Mouse (Mus musculus): ENCODE data around the gene Sik3.

The Sik3 gene

DNA sequence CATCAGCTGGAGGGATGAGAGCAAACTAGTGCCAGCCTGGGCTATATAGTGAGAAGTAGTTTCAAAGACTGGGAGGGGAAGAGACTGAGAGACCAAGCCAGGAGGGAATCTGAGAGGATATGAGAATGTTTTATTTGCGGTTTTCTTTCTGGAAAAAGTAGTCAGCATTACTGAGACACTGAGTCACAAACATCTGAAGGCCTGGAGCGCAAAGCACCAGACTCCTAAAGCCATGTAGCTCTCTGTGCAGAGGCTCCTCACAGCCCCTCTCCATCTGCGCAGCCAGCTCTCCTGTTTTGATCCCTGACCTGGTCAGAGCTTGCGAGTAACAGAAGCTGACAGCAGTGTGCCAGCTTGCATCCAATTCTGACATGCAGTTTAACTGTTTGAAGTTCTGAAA lies 175.8 kb downstream of the Sik3 start:
- DNase-seq (ENCODE audit: low spot score in 2 of 2): no peak

DNA sequence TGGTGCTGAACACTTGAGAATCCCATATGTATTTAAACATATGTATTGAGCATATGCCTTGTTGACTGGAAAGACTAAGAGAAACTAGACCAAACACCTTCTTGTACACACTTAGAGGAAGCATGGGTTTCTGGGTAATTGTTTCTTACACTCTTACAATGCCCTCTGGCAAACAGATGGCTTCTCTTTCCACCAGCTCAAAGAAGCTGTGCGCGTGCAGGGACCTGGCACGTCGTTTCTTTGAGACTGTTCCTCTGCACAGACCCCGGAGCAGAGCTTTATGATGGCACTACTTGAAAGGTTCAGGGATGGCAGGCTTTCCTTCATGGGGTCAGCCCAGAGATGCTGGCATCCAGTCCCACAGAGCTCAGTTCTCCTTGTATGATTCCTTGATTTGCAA lies 176.3 kb downstream of the Sik3 start:
- DNase-seq (ENCODE audit: low spot score in 2 of 2): no peak

DNA sequence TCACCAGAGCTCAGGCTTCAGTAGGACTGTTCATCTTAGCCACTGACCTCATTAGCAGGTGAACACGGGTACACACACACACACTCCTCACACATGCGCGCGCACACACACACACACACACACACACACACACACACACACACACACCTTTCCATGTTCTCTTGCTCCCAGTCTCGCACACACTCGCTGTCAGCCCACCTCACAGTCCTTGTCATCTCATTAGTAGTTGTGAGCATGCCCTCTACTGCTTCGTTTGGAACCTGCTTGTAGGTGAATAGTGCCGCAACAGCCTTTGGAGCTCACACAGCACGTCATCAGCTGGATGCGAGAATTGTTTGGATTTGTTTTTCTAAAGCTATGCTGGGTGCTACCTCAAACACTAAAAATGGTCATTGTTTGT lies 176.8 kb downstream of the Sik3 start:
- no peak for DNase-seq (ENCODE audit: low spot score in 2 of 2)

GRCm38 (mm10) chr9:46191234-46191633 lies 178.6 kb downstream of the Sik3 start:
- DNase-seq (ENCODE audit: low spot score in 2 of 2): no peak

- DNase-seq (ENCODE audit: low spot score in 2 of 2): peak in 1 of 2 experiments; percentile 42
Observed at GRCm38 (mm10) chr9:46191644-46192043, 179.0 kb downstream of the Sik3 start.

- no peak for DNase-seq (ENCODE audit: low spot score in 2 of 2)
Observed at GRCm38 (mm10) chr9:46192642-46193041, 180.0 kb downstream of the Sik3 start.

DNA sequence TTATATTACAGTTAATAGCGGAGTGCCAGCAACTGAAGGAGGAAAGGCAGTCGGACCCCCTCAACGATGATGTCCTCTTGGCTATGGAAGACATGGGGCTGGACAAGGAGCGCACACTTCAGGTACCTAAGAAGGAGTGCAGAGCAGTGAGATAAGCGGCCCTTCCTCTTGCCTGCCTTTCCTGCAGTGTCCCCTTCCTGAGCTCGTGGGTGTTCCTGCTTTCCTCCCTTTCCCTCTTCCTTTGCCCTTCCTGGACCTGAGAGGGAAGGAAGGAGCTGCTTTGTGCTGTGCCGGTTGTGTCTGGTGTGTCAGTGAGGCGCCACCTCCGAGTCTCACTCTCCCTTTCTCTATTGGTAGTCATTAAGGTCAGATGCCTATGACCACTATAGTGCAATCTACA lies 182.2 kb downstream of the Sik3 start:
- DNase-seq (ENCODE audit: low spot score in 2 of 2): no peak

DNA sequence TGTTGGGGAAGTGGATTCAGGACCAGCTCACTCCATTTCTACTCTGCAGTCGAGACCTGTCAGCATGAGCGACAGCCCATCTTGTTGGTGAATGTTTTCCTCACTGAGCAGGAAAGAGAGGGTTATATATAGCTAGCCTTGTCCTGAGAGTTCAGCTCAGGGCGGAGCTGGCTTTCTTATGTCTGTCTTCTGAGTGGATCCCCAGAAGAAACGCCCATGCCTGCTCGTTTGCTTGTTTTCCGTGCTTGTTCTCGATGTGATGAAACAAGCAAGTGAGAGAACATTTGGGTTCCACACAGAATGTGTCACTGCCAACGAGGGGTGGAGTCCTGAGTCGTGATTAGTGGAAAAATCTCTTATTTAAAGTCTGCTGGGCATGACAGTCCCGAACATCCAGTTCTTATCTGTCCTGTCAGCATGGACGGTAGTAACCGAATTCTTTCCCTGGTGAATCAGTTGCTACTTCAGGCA lies 184.1 kb downstream of the Sik3 start:
- no peak for DNase-seq (ENCODE audit: low spot score in 2 of 2)

DNA sequence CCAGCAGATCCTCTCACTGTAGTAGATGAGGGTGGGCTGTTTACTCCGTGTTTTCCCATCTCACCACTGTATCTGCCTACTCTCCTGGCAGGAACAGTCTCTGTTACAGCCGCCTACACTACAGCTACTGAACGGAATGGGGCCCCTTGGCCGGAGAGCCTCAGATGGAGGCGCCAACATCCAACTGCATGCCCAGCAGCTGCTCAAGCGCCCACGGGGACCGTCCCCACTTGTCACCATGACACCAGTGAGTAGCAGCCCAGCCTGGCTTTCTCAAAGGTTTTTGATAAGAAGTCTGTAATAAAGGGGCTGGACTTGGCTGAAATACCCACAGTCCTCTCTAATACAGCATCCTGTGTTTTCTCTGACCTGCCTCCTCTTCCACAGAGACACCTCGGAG lies 185.8 kb downstream of the Sik3 start:
- no peak for DNase-seq (ENCODE audit: low spot score in 2 of 2)

- DNase-seq (ENCODE audit: low spot score in 2 of 2): no peak
Observed at GRCm38 (mm10) chr9:46198936-46199335, 186.3 kb downstream of the Sik3 start.

- no peak for DNase-seq (ENCODE audit: low spot score in 2 of 2)
Observed at GRCm38 (mm10) chr9:46199609-46200008, 187.0 kb downstream of the Sik3 start.

DNA sequence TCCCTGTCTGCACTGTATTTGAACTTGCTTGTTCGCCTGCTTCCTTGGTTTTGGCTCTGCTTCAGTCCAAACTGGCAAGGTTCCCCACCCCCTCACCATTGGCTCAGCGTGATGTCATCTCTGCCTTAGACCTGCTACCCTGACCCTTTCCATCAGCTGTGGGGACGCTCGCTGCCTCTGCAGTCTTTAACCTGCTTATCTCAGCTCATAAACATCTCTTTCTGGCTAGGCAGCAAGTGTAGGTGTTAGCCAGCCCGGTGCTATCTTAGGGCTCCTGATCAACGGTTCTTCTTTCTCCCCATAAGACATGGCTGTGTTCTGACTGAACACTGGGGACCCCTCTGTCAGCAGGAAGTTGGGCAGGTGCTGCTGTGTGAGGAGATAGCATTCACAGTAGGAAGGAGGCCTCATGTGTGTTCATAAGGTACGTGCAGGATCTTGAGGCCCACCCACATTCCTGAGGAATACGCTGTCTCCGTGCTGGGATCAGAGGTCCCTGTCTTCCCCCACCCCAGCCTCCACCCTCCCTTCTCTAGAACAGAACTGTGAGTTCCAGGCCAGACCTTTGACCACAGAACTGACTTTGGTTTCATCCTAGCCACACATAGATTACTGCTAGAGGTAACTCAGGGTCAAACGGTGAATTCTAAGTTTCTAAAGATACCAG lies 194.3 kb downstream of the Sik3 start:
- DNase-seq (ENCODE audit: low spot score in 2 of 2): no peak

DNA sequence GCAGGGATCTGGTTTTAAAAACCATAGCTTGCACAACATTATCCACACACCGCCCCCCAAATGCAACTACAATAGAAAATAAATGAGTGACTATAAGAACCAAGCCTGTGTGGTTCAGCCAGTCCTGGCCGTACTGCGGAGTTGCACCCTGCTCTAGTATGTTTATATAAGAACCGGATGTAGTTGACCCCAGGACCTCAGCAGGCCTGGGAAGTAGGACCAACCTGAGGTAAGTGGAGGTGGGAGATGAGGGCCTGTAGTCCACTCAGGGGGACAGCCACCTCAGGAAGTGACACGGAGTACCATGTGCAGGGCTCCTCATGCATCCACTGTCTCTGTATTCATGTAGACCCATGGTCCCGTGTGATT lies 194.9 kb downstream of the Sik3 start:
- DNase-seq (ENCODE audit: low spot score in 2 of 2): no peak

DNA sequence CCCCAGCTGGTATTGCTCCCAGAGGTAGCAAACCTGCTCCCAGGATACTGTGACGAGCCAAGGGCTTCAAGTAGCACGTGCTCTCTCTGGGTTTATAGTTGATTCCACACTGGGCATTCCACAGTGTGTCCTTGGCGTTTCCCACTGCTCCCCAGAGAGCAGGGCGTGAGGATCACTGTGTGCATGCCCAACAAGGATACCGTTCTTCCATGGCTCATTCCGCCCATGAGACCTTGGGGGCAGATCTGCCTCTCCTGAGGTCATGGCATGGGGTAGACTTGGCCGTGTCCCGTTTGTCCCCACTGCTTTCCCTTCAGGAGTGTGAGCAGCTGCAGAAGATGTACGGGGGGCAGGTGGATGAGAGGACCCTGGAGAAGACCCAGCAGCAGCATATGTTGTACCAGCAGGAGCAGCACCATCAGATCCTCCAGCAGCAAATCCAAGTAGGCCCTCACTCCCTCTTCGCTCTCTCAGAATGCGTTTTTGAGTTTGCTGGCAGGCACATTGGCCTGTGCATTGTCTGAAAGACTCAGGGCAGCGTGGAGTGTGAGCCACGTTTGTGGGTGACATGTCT lies 195.9 kb downstream of the Sik3 start:
- DNase-seq (ENCODE audit: low spot score in 2 of 2): no peak

DNA sequence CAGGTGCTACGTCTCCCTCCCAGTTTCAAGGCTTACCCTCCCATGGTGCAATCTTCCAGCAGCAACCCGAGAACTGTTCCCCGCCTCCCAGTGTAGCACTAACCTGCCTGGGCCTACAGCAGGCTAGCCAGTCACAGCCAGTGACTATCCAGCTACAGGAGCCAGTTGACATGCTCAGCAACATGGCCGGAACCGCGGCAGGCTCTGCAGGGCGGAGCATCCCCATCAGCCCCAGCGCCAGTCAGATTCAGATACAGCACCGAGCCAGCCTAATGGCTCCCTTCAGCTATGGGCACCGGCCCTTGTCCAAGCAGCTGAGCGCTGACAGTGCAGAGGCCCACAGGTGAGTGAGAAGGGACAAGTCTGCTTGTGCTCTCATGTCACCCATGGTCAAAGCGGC lies 197.9 kb downstream of the Sik3 start:
- no peak for DNase-seq (ENCODE audit: low spot score in 2 of 2)

DNA sequence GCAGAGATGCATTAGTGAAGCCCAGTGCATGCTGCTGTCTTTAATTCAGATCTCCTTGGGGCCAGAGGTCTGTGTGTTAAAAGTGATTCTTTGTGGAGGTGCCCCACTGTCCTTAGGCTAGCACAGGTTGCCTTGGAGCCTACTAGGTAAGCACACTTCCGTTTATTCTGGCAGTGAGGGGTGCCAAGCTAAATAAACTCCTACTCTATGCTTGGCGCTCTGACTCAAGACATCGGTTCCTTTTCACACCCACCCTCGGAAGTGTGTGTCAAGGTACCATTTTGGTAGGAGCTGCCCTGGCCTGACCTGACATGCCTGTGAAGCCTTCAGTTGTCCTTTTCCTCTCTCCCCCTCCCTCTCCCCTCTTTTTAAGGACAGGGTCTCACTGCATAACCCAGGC lies 201.7 kb downstream of the Sik3 start:
- no peak for DNase-seq (ENCODE audit: low spot score in 2 of 2)

DNA sequence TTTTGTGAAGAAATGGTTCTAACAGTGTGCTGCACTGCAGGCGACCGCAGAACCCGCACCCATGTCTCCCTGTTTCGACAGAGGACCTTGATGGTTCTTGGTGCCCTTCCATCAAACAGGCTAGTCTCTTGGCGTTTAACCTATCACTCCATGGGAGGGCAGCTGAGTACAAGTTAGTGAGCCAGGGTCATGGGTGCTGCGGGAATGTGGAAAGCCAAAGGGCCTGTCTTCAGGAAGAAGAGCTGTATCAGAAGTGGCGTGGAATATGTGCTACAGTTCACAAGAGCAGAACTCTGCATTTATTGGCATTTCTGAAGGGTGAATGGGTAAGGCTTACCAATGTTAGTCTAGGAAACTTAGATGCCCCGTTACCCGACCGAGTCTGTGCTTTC lies 202.3 kb downstream of the Sik3 start:
- no peak for DNase-seq (ENCODE audit: low spot score in 2 of 2)

GRCm38 (mm10) chr9:46215338-46216322 lies 203.0 kb downstream of the Sik3 start:
- no peak for DNase-seq (ENCODE audit: low spot score in 2 of 2)

GRCm38 (mm10) chr9:46216744-46217470 lies 204.3 kb downstream of the Sik3 start:
- DNase-seq (ENCODE audit: low spot score in 2 of 2): no peak

DNA sequence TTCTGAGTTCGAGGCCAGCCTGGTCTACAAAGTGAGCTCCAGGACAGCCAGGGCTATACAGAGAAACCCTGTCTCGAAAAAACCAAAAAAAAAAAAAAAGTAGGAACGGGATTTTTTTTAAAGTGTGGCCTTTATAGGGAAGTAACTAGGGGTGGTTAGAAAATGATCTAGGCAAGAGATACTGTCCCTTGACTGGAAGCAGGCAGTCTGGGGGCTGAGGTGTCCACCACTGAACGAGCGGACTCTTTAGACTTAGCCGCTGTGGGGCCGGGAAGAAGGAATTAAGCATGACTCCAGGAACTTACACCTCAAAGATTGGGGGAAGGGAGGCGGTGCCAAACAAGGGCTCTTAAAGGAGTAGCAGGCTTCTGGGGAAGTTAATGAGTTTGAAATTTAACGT lies 205.6 kb downstream of the Sik3 start:
- DNase-seq (ENCODE audit: low spot score in 2 of 2): no peak

GRCm38 (mm10) chr9:46223090-46223489 lies 210.5 kb downstream of the Sik3 start:
- DNase-seq (ENCODE audit: low spot score in 2 of 2): no peak

GRCm38 (mm10) chr9:46224101-46224500 lies 211.5 kb downstream of the Sik3 start:
- no peak for DNase-seq (ENCODE audit: low spot score in 2 of 2)

All from thymus, postnatal 10 days (tissue).